ENCODE assay signal across 12 mouse cellular contexts in genomic region chr6:21803483-21804340, GRCm38 (mm10). TPM values are rescaled to one million over a fixed set of nuclear protein-coding genes. Genes with fewer than 3 reads are reported as not detected.
DNase-seq lines count a peak whose midpoint lies in the region; ATAC-seq lines count a peak whose summit lies in the region.
"Had no signal": no experiment of that assay in that cellular context is flagged by ENCODE, and none has a peak within 500 bp of the region (broad histone marks: within the 10 kb centered on the region; RNA-seq: fewer than 3 reads in every experiment).

No protein-coding gene starts in this region.

- H3K27ac ChIP-seq in forebrain, embryonic 16.5 days (ENCODE audit: low read length): peak overlapping the region; percentile 1; the same call in 1 of the 2 replicates
- H3K27ac ChIP-seq in limb, embryonic 15.5 days: peak overlapping the region; percentile 76
- H3K27ac ChIP-seq: embryonic facial prominence, embryonic 13.5 days had no signal

- no peaks in the 10 kb centered on the region for H3K36me3 ChIP-seq in forebrain, embryonic 16.5 days (ENCODE audit: control insufficient read depth, insufficient read depth)
- H3K36me3 ChIP-seq in limb, embryonic 15.5 days: 0 out of 2 replicates have a peak, but pooled peaks cover 9% of the 10 kb centered on the region

- no peaks in the 10 kb centered on the region for H3K4me1 ChIP-seq in forebrain, embryonic 16.5 days (replicated peaks; ENCODE audit: control insufficient read depth, insufficient read depth, low read length)
- peaks cover 15% of the 10 kb centered on the region for H3K4me1 ChIP-seq in limb, embryonic 15.5 days

- H3K4me3 ChIP-seq in forebrain, embryonic 16.5 days (replicated peaks; ENCODE audit: low read length): no peak overlapping the region
- H3K4me3 ChIP-seq in limb, embryonic 15.5 days: no peak overlapping the region
- H3K4me3 ChIP-seq: embryonic facial prominence, embryonic 13.5 days had no signal

- no peak overlapping the region for H3K9ac ChIP-seq in forebrain, embryonic 16.5 days (replicated peaks; ENCODE audit: low read depth, low read length)
- H3K9ac ChIP-seq in limb, embryonic 15.5 days: no peak overlapping the region
- H3K9ac ChIP-seq: embryonic facial prominence, embryonic 13.5 days had no signal

- no peaks in the 10 kb centered on the region for H3K9me3 ChIP-seq in forebrain, embryonic 16.5 days (ENCODE audit: control insufficient read depth, low read length)
- H3K9me3 ChIP-seq in limb, embryonic 15.5 days: no peaks in the 10 kb centered on the region
- H3K9me3 ChIP-seq: embryonic facial prominence, embryonic 13.5 days had no signal

- peak; percentile 19 to 28 for DNase-seq in heart, adult 9 months (ENCODE audit: low spot score in 2 of 2)
- DNase-seq in heart, postnatal 4 days: no peak
- DNase-seq in left cerebral cortex, postnatal 14 days (ENCODE audit: low spot score in 2 of 2): peak; percentile 18 to 21
- no peak for DNase-seq in left cerebral cortex, adult 18-20 months (ENCODE audit: low spot score in 2 of 2)
- DNase-seq in thymus, postnatal 4 days: no peak
- DNase-seq in cerebellum, postnatal 36 days: no peak
- DNase-seq: cerebellum, adult 18-20 months; thymus, postnatal 25 days had no signal

- intact Hi-C loops in left cerebral cortex, postnatal 14 days (cut with DNase I): no loop called here

- no peaks in the 10 kb centered on the region for H3K27me3 ChIP-seq in forebrain, embryonic 16.5 days (replicated peaks; ENCODE audit: control insufficient read depth, insufficient read depth, low read length)
- H3K27me3 ChIP-seq in limb, embryonic 15.5 days: no peaks in the 10 kb centered on the region
- H3K27me3 ChIP-seq: embryonic facial prominence, embryonic 13.5 days had no signal

- peak; percentile 94 for ATAC-seq in forebrain, embryonic 16.5 days
- ATAC-seq in limb, embryonic 15.5 days (ENCODE audit: insufficient number of reproducible peaks, low FRiP score, low TSS enrichment, low read depth): no peak
- ATAC-seq: activated CD4-positive, CD25-positive, alpha-beta regulatory T cell, adult 4 months had no signal

- 60% methylated on average over 10 of the region's 10 CpGs for WGBS in forebrain, embryonic 16.5 days
- WGBS in limb, embryonic 15.5 days: 49% methylated on average over 10 of the region's 10 CpGs

- H3K4me2 ChIP-seq in forebrain, embryonic 16.5 days (ENCODE audit: low read length): no peak overlapping the region
- no peak overlapping the region for H3K4me2 ChIP-seq in limb, embryonic 15.5 days
- H3K4me2 ChIP-seq: embryonic facial prominence, embryonic 13.5 days had no signal

RNA-seq across cellular contexts. Expression of gene Tspan12, which starts 48.6 kb away (rescaled TPM):
- total RNA-seq in heart, postnatal 4 days (2021): 10 to 100 TPM; 87.2 to 94.4 TPM
- total RNA-seq in left cerebral cortex, postnatal 14 days (2021): 10 to 100 TPM; 25.9 to 26.1 TPM
- 10 to 100 TPM; 21.1 to 22.0 TPM for total RNA-seq in left cerebral cortex, adult 18-20 months (2021)
- polyA plus RNA-seq in forebrain, embryonic 16.5 days (2015; fragmentation: Nextera tagmentation; extraction: Ambion mirVana): 51.7 and 63.0 TPM in 2 replicates
- 28.2 and 34.9 TPM in 2 replicates for polyA plus RNA-seq in limb, embryonic 15.5 days (2015; fragmentation: Nextera tagmentation; extraction: Ambion mirVana)
- polyA plus RNA-seq: activated CD4-positive, CD25-positive, alpha-beta regulatory T cell, adult 4 months had no signal

Comparison
In these comparisons a context has a peak if more than half of its experiments do, and no peak if none do; other contexts are left out.
1. DNase-seq: peak in heart, adult 9 months (2 of 2) and left cerebral cortex, postnatal 14 days (2 of 2); none in heart, postnatal 4 days (single experiment), left cerebral cortex, adult 18-20 months (0 of 2), thymus, postnatal 4 days (single experiment) and cerebellum, postnatal 36 days (0 of 2).